Mouse (Mus musculus) midbrain, embryonic 12.5 days (tissue): Measurements from ENCODE around the gene Slc35e4. TPM values are rescaled to one million over a fixed set of nuclear protein-coding genes. Genes with fewer than 3 reads are reported as not detected.
"Not testable (repeated sequence)": the region's sequence is repeated elsewhere in the genome, so short reads cannot be mapped to it uniquely, and the experiment has no call there.

Experiments
- ATAC-seq: fragments of 200-750 bp; cut with Nextera tagmentation; 2 replicates; pipeline ENCODE4 v1.8.0; 2017; ENCODE audit warnings: low read depth, moderate TSS enrichment, moderate library complexity; ENCODE audit not compliant: low FRiP score
- H3K27ac ChIP-seq: fragments of 300-500 bp; sonication (generic); replicated peaks from 2 replicates; pipeline ENCODE4 v1.5.1; 2016; ENCODE audit warnings: mild to moderate bottlenecking
- H3K27me3 ChIP-seq: fragments of 300-500 bp; sonication (generic); 2 replicates; pipeline ENCODE4 v1.6.1; 2016; ENCODE audit warnings: mild to moderate bottlenecking
- H3K36me3 ChIP-seq: fragments of 300-500 bp; sonication (generic); 2 replicates; pipeline ENCODE4 v1.6.1; 2016
- H3K4me1 ChIP-seq: fragments of 300-500 bp; sonication (generic); 2 replicates; pipeline ENCODE4 v1.6.1; 2016
- H3K4me2 ChIP-seq: fragments of 300-500 bp; sonication (generic); replicated peaks from 2 replicates; pipeline ENCODE4 v1.6.1; 2016; ENCODE audit warnings: mild to moderate bottlenecking, moderate library complexity
- H3K4me3 ChIP-seq: fragments of 300-500 bp; sonication (generic); 2 replicates; pipeline ENCODE4 v1.5.1; 2016; ENCODE audit warnings: mild to moderate bottlenecking
- H3K9ac ChIP-seq: fragments of 300-500 bp; sonication (generic); replicated peaks from 2 replicates; pipeline ENCODE4 v1.6.1; 2016; ENCODE audit warnings: mild to moderate bottlenecking, moderate library complexity
- H3K9me3 ChIP-seq: fragments of 300-500 bp; sonication (generic); 2 replicates; pipeline ENCODE4 v1.6.1; 2016; ENCODE audit warnings: mild to moderate bottlenecking
- WGBS: fragments of 180-500 bp; shearing (Covaris S2); methylation state at CpG from one replicate; pipeline ENCODE4 v1.1.7; 2016; 5-methylcytosine and 5-hydroxymethylcytosine counted together
- polyA plus RNA-seq: library from polyadenylated mRNA; unstranded; fragments of >200 nt; fragmentation: Nextera tagmentation; extraction: Ambion mirVana; gene quantifications from 2 replicates; pipeline ENCODE4 v1.2.1, GENCODE M21; 2016

Slc35e4 gene
- 6.7 and 7.8 TPM in 2 replicates for polyA plus RNA-seq

DNA sequence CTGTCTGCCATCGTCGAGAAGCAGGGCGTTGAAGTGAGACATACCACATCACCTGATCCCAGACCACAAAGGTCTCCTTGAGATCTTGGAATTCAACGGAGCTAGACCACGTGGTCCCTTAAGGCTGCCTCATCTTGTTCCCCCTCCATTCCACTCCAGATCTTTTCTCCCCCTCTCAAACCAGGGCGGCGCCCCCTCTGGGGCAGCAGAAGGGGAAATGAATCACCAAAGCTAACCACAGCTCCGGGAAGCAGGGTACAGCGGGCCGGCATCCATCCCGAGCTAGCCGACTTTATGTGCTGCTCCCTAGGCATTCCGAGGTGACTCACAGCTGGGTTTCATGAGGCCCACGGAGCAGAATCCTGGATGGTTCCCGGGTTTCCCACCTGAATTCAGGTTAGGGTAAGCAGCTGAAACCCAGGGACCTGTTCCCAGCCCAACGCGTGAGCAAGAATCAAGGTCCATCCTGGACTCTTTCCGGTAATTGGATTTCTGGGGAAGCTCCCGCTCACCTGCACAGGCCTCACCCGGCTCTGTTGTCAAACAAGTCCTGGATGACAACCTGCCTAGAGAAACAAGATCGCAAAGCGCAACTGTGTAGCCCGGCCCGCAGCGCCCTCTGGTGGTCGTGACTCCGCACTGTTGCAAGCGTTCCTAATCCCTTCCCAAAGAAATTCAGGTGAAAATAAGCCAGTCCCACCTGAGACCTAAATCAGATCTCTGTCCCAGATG is at the start of gene Slc35e4:
TSS of gene Slc35e4 (minus strand) at position 556 of the 732 bp plus-strand sequence.
- H3K27ac ChIP-seq, result peak within 1 kb of the TSS; percentile 65
- H3K4me1 ChIP-seq, result peaks cover 38% of the 10 kb centered on the region
- peak; percentile 59 for ATAC-seq
- WGBS, result under 1% methylated on average over 28 of the region's 28 CpGs
- no peaks in the 10 kb centered on the region for H3K9me3 ChIP-seq
- H3K9ac ChIP-seq, result peak within 1 kb of the TSS; percentile 73
- peak within 1 kb of the TSS; percentile 65 for H3K4me3 ChIP-seq
- no peaks in the 10 kb centered on the region for H3K36me3 ChIP-seq
- H3K4me2 ChIP-seq, result peak within 1 kb of the TSS; percentile 88
- H3K27me3 ChIP-seq, result peaks cover 19% of the 10 kb centered on the region

DNA sequence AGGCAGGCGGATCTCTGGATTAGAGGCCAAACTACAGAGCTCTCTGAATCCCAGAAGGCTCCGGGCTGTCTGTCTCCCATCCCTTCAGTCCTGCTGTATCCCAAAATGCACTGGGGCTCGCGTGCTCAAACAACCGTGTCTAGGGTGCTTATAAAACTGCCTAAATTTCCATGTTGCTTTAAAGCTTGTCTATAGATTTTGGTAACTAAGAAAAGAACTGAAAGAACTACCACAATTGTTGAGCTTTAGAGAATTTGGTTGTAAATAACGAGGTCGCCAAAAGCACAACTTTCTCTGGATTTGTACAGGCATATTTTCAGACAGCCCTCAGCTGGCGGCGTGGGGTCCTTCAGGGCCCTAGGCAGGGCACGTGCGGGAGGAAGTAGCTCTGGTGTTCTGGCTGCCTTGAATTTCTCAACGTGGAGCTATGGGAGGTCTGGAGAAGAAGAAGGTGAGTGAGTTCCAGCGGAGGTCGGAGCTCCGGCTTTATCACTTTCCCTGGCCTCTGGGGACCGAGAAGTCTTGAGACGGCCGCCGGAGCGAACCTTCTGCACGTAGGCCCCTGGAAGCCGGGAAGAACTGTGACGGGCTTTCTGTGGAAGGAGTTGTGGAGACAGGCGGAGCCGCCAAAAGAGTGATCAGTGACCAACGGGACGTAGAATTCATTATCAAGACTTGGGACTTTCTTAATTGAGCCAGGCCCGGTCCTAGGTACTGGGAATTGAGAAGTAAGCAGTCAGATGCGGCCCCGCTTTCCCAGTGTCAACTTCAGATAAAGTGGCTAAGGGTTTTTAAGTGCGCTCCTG is 49.3 kb upstream of the Slc35e4 start, which contains the start of gene Pes1:
TSS of gene Pes1 (plus strand) at position 366 of the 806 bp plus-strand sequence.
- peaks cover 16% of the 10 kb centered on the region for H3K4me1 ChIP-seq
- under 1% methylated on average over 31 of the region's 31 CpGs for WGBS
- H3K27me3 ChIP-seq, result 0 out of 2 replicates have a peak, but pooled peaks cover 6% of the 10 kb centered on the region
- H3K4me2 ChIP-seq, result peak within 1 kb of the TSS; percentile 90
- H3K9me3 ChIP-seq, result no peaks in the 10 kb centered on the region
- peak; percentile 94 for ATAC-seq
- peak within 1 kb of the TSS; percentile 76 for H3K9ac ChIP-seq
- peaks cover 7% of the 10 kb centered on the region for H3K36me3 ChIP-seq
- peak within 1 kb of the TSS; percentile 54 for H3K27ac ChIP-seq
- H3K4me3 ChIP-seq, result peak within 1 kb of the TSS; percentile 89

- ATAC-seq, result peak; percentile 23
- Histone ChIP-seq H3K4me3 (peak overlapping the region; percentile 89), H3K27me3 (0 out of 2 replicates have a peak, but pooled peaks cover 6% of the 10 kb centered on the region), H3K9me3 (no peaks in the 10 kb centered on the region), H3K36me3 (peaks cover 1% of the 10 kb centered on the region), H3K9ac (0 out of 2 replicates have a peak overlapping the region, but pooled peaks have one; percentile 76), H3K27ac (peak overlapping the region; percentile 54), H3K4me1 (peaks cover 16% of the 10 kb centered on the region), H3K4me2 (peak overlapping the region; percentile 90)
- WGBS, result 76% methylated on average over 10 of the region's 10 CpGs
Observed at GRCm38 (mm10) chr11:3963155-3963554, 48.7 kb upstream of the Slc35e4 start.

DNA sequence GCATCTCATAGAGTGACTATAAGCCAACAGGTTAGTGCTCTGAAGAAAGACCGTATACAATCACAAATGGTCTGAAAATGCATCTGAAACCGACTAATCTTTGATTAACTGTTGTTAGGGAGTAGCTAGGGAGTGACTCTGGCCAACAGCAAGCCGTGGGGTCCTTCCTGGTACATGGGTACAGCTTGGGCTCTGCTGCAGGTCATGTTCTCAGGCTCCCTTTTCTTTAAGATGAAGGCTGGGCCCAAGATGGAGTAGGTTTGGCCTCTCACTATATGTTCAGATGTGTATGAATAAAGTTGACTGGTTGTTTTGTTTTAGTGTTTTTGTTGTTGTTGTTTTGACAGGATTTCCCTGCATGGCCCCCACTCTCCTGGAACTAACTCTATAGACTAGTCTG is 47.3 kb upstream of the Slc35e4 start:
- Histone ChIP-seq H3K4me3 (no peak overlapping the region), H3K9me3 (no peaks in the 10 kb centered on the region), H3K9ac (no peak overlapping the region), H3K4me2 (no peak overlapping the region), H3K27me3 (0 out of 2 replicates have a peak, but pooled peaks cover 6% of the 10 kb centered on the region), H3K36me3 (no peaks in the 10 kb centered on the region), H3K27ac (no peak overlapping the region), H3K4me1 (peaks cover 16% of the 10 kb centered on the region)
- 65% methylated on average over 3 of the region's 3 CpGs for WGBS
- no peak for ATAC-seq

GRCm38 (mm10) chr11:3960901-3961300 is 46.4 kb upstream of the Slc35e4 start:
- H3K4me2 ChIP-seq, result no peak overlapping the region
- no peaks in the 10 kb centered on the region for H3K9me3 ChIP-seq
- H3K9ac ChIP-seq, result no peak overlapping the region
- no peak overlapping the region for H3K27ac ChIP-seq
- no peak overlapping the region for H3K4me3 ChIP-seq
- 54% methylated on average over 2 of the region's 2 CpGs for WGBS
- H3K27me3 ChIP-seq, result 0 out of 2 replicates have a peak, but pooled peaks cover 6% of the 10 kb centered on the region
- no peaks in the 10 kb centered on the region for H3K36me3 ChIP-seq
- ATAC-seq, result no peak
- peaks cover 13% of the 10 kb centered on the region for H3K4me1 ChIP-seq

GRCm38 (mm10) chr11:3955371-3955770 is 40.9 kb upstream of the Slc35e4 start:
- WGBS, result 79% methylated on average over 4 of the region's 4 CpGs
- not testable (repeated sequence) for H3K4me3 ChIP-seq, H3K9me3 ChIP-seq, H3K4me1 ChIP-seq, H3K27ac ChIP-seq, H3K9ac ChIP-seq, ATAC-seq, H3K27me3 ChIP-seq, H3K4me2 ChIP-seq, H3K36me3 ChIP-seq

DNA sequence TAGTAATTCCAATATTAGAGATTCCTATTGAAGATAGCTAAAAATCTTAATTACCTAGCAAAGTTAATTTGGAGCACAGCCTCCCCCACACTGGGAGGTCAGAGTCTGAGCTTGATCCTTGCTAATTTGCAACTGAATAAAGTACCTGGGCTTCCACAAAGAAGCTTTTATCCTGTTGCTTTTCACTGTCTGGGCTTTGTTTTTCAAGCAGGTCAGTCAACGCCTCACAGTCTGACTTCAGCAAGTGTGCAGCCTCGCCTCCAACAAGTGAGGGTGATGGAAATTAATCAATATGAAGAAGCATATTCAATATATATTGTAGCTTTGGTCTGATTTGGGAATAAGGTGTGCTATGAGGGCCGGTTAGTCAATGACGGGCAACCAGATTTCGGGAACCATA is 40.4 kb upstream of the Slc35e4 start:
- H3K4me1 ChIP-seq, H3K27ac ChIP-seq, H3K9ac ChIP-seq, H3K36me3 ChIP-seq, H3K4me2 ChIP-seq, H3K4me3 ChIP-seq, H3K27me3 ChIP-seq, ATAC-seq, H3K9me3 ChIP-seq: not testable (repeated sequence)
- 77% methylated on average over 5 of the region's 5 CpGs for WGBS

DNA sequence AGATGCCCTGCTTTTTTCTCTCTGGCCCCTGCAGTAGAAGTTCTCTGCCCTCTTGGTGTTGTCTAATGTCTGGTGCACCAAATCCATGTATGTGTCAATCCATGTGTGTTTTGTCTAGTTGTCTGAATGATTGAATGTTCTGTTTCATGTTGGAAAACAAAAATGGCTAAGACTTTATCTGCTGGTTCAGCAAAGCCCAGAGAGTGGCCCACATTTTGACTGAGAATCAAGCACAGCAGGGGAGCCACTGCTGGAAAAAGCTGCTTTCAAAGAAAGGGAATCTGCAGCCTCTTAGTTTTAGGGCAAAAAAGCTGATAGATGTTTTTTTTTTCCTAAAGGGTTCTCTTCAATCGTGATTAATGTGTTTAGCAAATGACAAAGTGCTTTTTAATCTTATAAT is 31.9 kb upstream of the Slc35e4 start:
- ATAC-seq, result no peak
- H3K4me1 ChIP-seq, result no peaks in the 10 kb centered on the region
- peaks cover 4% of the 10 kb centered on the region; the same call in 1 of the 2 replicates for H3K27me3 ChIP-seq
- no peaks in the 10 kb centered on the region for H3K9me3 ChIP-seq
- no peak overlapping the region for H3K27ac ChIP-seq
- no peak overlapping the region for H3K4me2 ChIP-seq
- 19% methylated on average over 1 of the region's 1 CpGs for WGBS
- no peaks in the 10 kb centered on the region for H3K36me3 ChIP-seq
- H3K9ac ChIP-seq, result no peak overlapping the region
- H3K4me3 ChIP-seq, result no peak overlapping the region

DNA sequence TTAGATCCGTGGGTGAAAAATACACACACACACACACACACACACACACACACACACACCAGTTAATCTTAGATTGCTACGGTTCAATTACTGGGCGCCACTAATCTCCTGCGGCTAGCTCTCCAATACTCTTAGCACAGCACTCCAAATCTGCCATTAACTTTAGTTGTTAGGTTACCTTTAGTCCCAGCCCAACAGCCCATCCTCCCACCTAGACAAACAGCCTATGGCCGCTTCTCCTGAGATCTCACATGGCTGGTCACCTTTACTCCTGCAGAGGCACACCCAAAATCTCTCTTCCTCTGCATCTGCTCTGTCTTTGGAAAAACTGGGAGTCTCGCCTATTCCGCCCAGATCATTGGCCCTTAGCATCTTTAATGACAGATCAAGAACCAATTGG is 26.9 kb upstream of the Slc35e4 start:
- no peak for ATAC-seq
- H3K4me3 ChIP-seq, result no peak overlapping the region
- H3K9me3 ChIP-seq, result no peaks in the 10 kb centered on the region
- H3K36me3 ChIP-seq, result no peaks in the 10 kb centered on the region
- H3K9ac ChIP-seq, result no peak overlapping the region
- H3K27me3 ChIP-seq, result peaks cover 4% of the 10 kb centered on the region; the same call in 1 of the 2 replicates
- no peak overlapping the region for H3K27ac ChIP-seq
- H3K4me2 ChIP-seq, result no peak overlapping the region
- WGBS, result 83% methylated on average over 7 of the region's 7 CpGs
- H3K4me1 ChIP-seq, result no peaks in the 10 kb centered on the region

GRCm38 (mm10) chr11:3937321-3937874 is 22.9 kb upstream of the Slc35e4 start:
- Histone ChIP-seq H3K9me3 (no peaks in the 10 kb centered on the region), H3K4me2 (no peak overlapping the region), H3K4me1 (no peaks in the 10 kb centered on the region), H3K4me3 (no peak overlapping the region), H3K27ac (no peak overlapping the region), H3K9ac (no peak overlapping the region), H3K36me3 (no peaks in the 10 kb centered on the region), H3K27me3 (no peaks in the 10 kb centered on the region; the same call in 1 of the 2 replicates)
- no peak for ATAC-seq
- WGBS, result 84% methylated on average over 13 of the region's 13 CpGs

DNA sequence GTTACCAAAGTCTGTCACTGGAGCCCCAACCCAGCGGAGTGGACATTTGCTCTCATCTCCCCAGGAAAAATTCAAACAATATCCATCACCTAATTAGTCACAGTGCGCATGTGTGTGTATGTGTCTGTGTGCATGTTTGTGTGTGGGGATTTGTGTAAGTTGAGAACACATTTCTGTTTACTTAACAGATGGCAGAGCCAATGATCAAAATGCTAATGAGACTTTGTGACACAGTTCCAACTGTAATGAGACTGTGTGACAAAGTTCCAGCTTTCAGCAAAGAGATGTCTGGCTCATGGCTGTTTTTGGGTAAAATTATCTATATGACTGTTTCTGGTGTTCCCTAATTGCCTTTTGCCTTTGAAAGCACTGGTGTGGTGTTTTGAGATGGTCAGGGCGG is 21.9 kb upstream of the Slc35e4 start:
- 93% methylated on average over 3 of the region's 3 CpGs for WGBS
- no peak overlapping the region for H3K9ac ChIP-seq
- H3K9me3 ChIP-seq, result no peaks in the 10 kb centered on the region
- no peaks in the 10 kb centered on the region; the same call in 1 of the 2 replicates for H3K27me3 ChIP-seq
- no peaks in the 10 kb centered on the region for H3K36me3 ChIP-seq
- ATAC-seq, result no peak
- no peak overlapping the region for H3K4me2 ChIP-seq
- no peak overlapping the region for H3K4me3 ChIP-seq
- no peak overlapping the region for H3K27ac ChIP-seq
- peaks cover 9% of the 10 kb centered on the region for H3K4me1 ChIP-seq

DNA sequence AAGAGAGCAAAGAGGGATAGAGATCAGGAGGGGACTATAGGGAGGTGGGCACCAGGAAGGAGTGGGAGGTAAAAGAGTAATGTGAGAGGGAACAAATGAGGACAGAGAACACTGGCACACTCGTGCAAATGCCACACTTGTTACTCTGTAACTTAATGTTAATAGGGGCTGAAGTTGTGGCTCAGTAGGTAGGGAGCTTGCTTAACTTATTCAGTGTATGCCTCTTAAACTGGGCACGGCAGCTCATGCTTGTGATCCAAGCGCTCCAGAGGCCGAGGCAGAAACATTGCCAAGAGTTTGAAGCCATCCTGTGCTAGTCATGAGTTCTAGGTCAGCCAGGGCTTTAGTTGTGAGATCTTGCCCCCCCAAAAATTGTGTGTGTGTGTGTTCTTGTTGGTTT is 20.7 kb upstream of the Slc35e4 start:
- Histone ChIP-seq H3K36me3 (no peaks in the 10 kb centered on the region), H3K4me2 (no peak overlapping the region), H3K9ac (no peak overlapping the region), H3K4me3 (no peak overlapping the region), H3K4me1 (peaks cover 14% of the 10 kb centered on the region), H3K27ac (no peak overlapping the region), H3K9me3 (no peaks in the 10 kb centered on the region), H3K27me3 (peaks cover 4% of the 10 kb centered on the region; the same call in 1 of the 2 replicates)
- 76% methylated on average over 4 of the region's 4 CpGs for WGBS
- ATAC-seq, result no peak
